Mouse (Mus musculus) macrophage (primary cell): Measurements from ENCODE around the gene Olfr917. TPM values are rescaled to one million over a fixed set of nuclear protein-coding genes. Genes with fewer than 3 reads are reported as not detected.

ENCODE experiments used
- H3K27ac ChIP-seq: fragments of 350-480 bp; formaldehyde crosslinking; 2 replicates; pipeline ENCODE4 v1.9.0; 2021
- H3K36me3 ChIP-seq: fragments of 350-480 bp; formaldehyde crosslinking; 2 replicates; pipeline ENCODE4 v1.9.0; 2021; ENCODE audit errors: inconsistent target
- H3K4me3 ChIP-seq: fragments of 350-480 bp; formaldehyde crosslinking; 2 replicates; pipeline ENCODE4 v1.9.0; 2021; ENCODE audit errors: inconsistent target
- H3K79me2 ChIP-seq: fragments of 350-480 bp; formaldehyde crosslinking; 2 replicates; pipeline ENCODE4 v1.9.0; 2021; ENCODE audit errors: inconsistent target
- WGBS: methylation state at CpG from one replicate; pipeline ENCODE4 v1.1.7; 2026; ENCODE audit warnings: inconsistent platforms; ENCODE audit not compliant: missing documents; 5-methylcytosine and 5-hydroxymethylcytosine counted together
- polyA plus RNA-seq: library from polyadenylated mRNA; stranded (reverse); fragments of 250-400 nt; gene quantifications from 3 replicates; pipeline ENCODE4 v1.2.4, GENCODE M21; 2018; ENCODE audit warnings: inconsistent platforms
- total RNA-seq, 78 experiments: library from RNA; depleted of rRNA; stranded (reverse); fragments of 250-400 nt; gene quantifications; 1 replicate in 9 of 78; 2 replicates in 24 of 78; 3 replicates in 43 of 78; 4 replicates in 2 of 78; pipeline ENCODE4 v1.2.4; 2018; ENCODE audit warnings: inconsistent platforms in 56 of 78

Gene Olfr917
- total RNA-seq (2018; cell fraction: chromatin; rRNA removed), result not detected
- total RNA-seq (2018; cell fraction: cytosol; rRNA removed), result not detected
- not detected for total RNA-seq (2018; cell fraction: nucleus; rRNA removed)
- not detected in 3 replicates for polyA plus RNA-seq

GRCm38 (mm10) chr9:38665742-38666141, at the start of gene Olfr917:
TSS of gene Olfr917 (minus strand) at chr9:38665842.
- 78% methylated on average over 1 of the region's 1 CpGs for WGBS

GRCm38 (mm10) chr9:38674501-38674900, 8.9 kb upstream of the Olfr917 start, which contains the start of gene Olfr918:
TSS of gene Olfr918 (minus strand) at chr9:38674601.
- H3K79me2 ChIP-seq, result no peaks in the 10 kb centered on the region
- no peak within 1 kb of the TSS for H3K4me3 ChIP-seq
- H3K36me3 ChIP-seq, result no peaks in the 10 kb centered on the region
- no peak within 1 kb of the TSS for H3K27ac ChIP-seq
- 89% methylated on average over 2 of the region's 2 CpGs for WGBS

More at GRCm38 (mm10) chr9:38665742-38666141, at the start of gene Olfr917:
- Histone ChIP-seq H3K79me2 (no peaks in the 10 kb centered on the region), H3K4me3 (no peak within 1 kb of the TSS), H3K36me3 (no peaks in the 10 kb centered on the region), H3K27ac (no peak within 1 kb of the TSS)

- WGBS, result 54% methylated on average over 2 of the region's 2 CpGs
- Histone ChIP-seq H3K79me2 (no peaks in the 10 kb centered on the region), H3K27ac (no peak overlapping the region), H3K36me3 (no peaks in the 10 kb centered on the region), H3K4me3 (no peak overlapping the region)
Measured at GRCm38 (mm10) chr9:38672887-38673286, 7.2 kb upstream of the Olfr917 start.

GRCm38 (mm10) chr9:38659775-38660174, 5.9 kb downstream of the Olfr917 start, which contains the start of gene Olfr916:
TSS of gene Olfr916 (minus strand) at chr9:38659875.
- 91% methylated on average over 1 of the region's 1 CpGs for WGBS
- Histone ChIP-seq H3K27ac (no peak within 1 kb of the TSS), H3K36me3 (no peaks in the 10 kb centered on the region), H3K4me3 (no peak within 1 kb of the TSS), H3K79me2 (no peaks in the 10 kb centered on the region)

- Histone ChIP-seq H3K4me3 (no peak overlapping the region), H3K79me2 (no peaks in the 10 kb centered on the region), H3K27ac (no peak overlapping the region), H3K36me3 (no peaks in the 10 kb centered on the region)
- 79% methylated on average over 4 of the region's 4 CpGs for WGBS
Measured at GRCm38 (mm10) chr9:38632406-38632805, 33.2 kb downstream of the Olfr917 start.

Other genes starting within 250 kb of the Olfr917 start
- gene Olfr901, start 236.4 kb downstream of the Olfr917 start, polyA plus RNA-seq, result not detected in 3 replicates
- gene Olfr902, start 218.2 kb downstream of the Olfr917 start, polyA plus RNA-seq, result not detected in 3 replicates
- not detected in 3 replicates for gene Olfr904, start 202.7 kb downstream of the Olfr917 start, polyA plus RNA-seq
- not detected in 3 replicates for gene Olfr905, start 194.7 kb downstream of the Olfr917 start, polyA plus RNA-seq
- gene Olfr906, start 178.8 kb downstream of the Olfr917 start, polyA plus RNA-seq, result not detected in 3 replicates
- gene Olfr907, start 170.0 kb downstream of the Olfr917 start, polyA plus RNA-seq, result not detected in 3 replicates
- not detected in 3 replicates for gene Olfr911-ps1, start 144.3 kb downstream of the Olfr917 start, polyA plus RNA-seq
- gene Olfr910, start 128.0 kb downstream of the Olfr917 start, polyA plus RNA-seq, result not detected in 3 replicates
- gene Olfr912, start 85.7 kb downstream of the Olfr917 start, polyA plus RNA-seq, result not detected in 3 replicates
- not detected in 3 replicates for gene Olfr913, start 73.1 kb downstream of the Olfr917 start, polyA plus RNA-seq
- gene Olfr914, start 60.7 kb downstream of the Olfr917 start, polyA plus RNA-seq, result not detected in 3 replicates
- not detected in 3 replicates for gene Olfr916, start 6.0 kb downstream of the Olfr917 start, polyA plus RNA-seq
- not detected in 3 replicates for gene Olfr918, start 8.8 kb upstream of the Olfr917 start, polyA plus RNA-seq
- gene Olfr919, start 37.8 kb upstream of the Olfr917 start, polyA plus RNA-seq, result not detected in 3 replicates
- gene Vwa5a, start 52.4 kb upstream of the Olfr917 start, polyA plus RNA-seq, result 114 to 137 TPM (median 132 TPM) in 3 replicates
- 0.06 to 0.48 TPM (median 0.29 TPM) in 3 replicates for gene Olfr920, start 86.5 kb upstream of the Olfr917 start, polyA plus RNA-seq
- gene Olfr921, start 107.2 kb upstream of the Olfr917 start, polyA plus RNA-seq, result not detected in 3 replicates
- gene Olfr922, start 148.8 kb upstream of the Olfr917 start, polyA plus RNA-seq, result not detected in 3 replicates
- not detected in 3 replicates for gene Olfr923, start 160.7 kb upstream of the Olfr917 start, polyA plus RNA-seq
- gene Olfr924, start 178.6 kb upstream of the Olfr917 start, polyA plus RNA-seq, result not detected in 3 replicates
- not detected in 3 replicates for gene Olfr26, start 189.2 kb upstream of the Olfr917 start, polyA plus RNA-seq
- gene Olfr926, start 211.3 kb upstream of the Olfr917 start, polyA plus RNA-seq, result not detected in 3 replicates